Mouse (Mus musculus): Measurements from ENCODE around the gene Ephb1. TPM values are rescaled to one million over a fixed set of nuclear protein-coding genes. Genes with fewer than 3 reads are reported as not detected.
A peak's percentile ranks its signal among the peaks of the same experiment; 100 is the strongest.

Gene Ephb1
- total RNA-seq, 2 experiments from 2014 or later: 15.5 to 22.4 TPM

- intact Hi-C loops (cut with DNase I): no loop called here
- no peak for DNase-seq
Measured at GRCm38 (mm10) chr9:102085477-102085876, 269.0 kb downstream of the Ephb1 start.

GRCm38 (mm10) chr9:102080934-102081333, 273.6 kb downstream of the Ephb1 start:
- intact Hi-C loops (cut with DNase I): no loop called here

GRCm38 (mm10) chr9:102079151-102079550, 275.3 kb downstream of the Ephb1 start:
- DNase-seq: no peak
- intact Hi-C loops (cut with DNase I): no loop called here

More at GRCm38 (mm10) chr9:102080934-102081333, 273.6 kb downstream of the Ephb1 start:
- DNase-seq: no peak

DNA sequence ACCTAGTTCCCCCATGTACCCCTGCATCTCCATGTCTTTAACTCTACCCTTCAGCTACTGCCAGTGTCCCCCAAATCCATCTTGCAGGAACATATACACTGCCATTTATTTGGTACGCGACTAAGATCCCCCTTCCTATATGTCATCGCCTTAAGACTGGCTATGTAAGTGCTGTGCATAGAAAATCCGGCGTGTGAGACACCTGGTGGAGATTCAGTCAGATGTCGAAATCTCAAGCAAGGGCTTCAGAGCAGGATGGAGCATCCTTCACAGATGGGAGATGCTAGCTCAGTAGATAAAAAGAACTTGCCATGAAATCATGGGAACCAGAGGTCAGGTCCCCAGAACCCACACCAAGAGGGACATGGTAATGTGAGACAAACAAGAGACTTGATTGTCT, 276.3 kb downstream of the Ephb1 start:
- intact Hi-C loops (cut with DNase I): no loop called here
- DNase-seq: no peak

DNA sequence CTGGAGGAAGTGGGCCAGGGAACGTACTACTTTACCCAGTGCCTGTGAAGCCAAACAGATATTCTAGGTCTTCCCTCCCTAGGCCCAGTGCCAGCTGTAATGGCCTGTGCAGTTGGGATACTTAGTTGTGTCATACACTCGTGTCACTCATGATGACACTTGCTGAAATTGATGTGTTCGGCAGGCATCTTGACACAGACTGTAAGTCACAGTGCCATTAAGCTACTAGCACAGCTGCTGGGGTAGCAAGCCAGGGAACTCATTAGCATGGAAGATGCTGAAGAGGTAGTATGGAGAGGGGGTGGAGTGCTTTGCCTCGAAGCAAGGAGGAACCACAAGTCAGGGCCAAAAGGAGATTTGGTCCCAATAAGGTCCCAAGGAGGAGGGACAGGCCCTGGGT, 279.0 kb downstream of the Ephb1 start:
- intact Hi-C loops (cut with DNase I): no loop called here

GRCm38 (mm10) chr9:102073404-102073803, 281.1 kb downstream of the Ephb1 start:
- intact Hi-C loops (cut with DNase I): no loop called here
- no peak for DNase-seq

More for the DNA sequence above, 279.0 kb downstream of the Ephb1 start:
- DNase-seq: no peak

GRCm38 (mm10) chr9:102069151-102069882, 285.2 kb downstream of the Ephb1 start:
- intact Hi-C loops (cut with DNase I): no loop called here
- DNase-seq: no peak

DNA sequence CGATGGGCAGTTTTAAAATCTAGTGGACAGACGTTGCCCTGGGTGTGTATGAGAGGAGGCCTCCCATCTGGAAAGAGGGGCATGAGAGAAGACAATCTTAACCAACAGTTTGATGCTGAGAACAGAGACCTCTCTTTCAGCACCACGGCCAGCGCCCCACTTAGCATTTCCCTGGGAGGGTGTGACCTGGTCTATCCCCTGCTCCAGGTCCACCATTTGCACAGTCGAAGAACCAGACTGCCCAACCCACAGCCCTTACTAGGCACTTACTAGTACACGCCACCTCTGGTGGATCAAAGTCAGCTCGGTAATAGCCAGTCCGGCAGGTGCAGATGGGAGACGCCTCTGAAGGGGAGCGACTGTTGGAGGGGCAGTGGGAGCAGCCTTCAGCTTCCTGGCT, 287.9 kb downstream of the Ephb1 start:
- intact Hi-C loops (cut with DNase I): no loop called here
- no peak for DNase-seq

- DNase-seq: no peak
- intact Hi-C loops (cut with DNase I): no loop called here
Measured at GRCm38 (mm10) chr9:102045886-102046285, 308.6 kb downstream of the Ephb1 start.

DNA sequence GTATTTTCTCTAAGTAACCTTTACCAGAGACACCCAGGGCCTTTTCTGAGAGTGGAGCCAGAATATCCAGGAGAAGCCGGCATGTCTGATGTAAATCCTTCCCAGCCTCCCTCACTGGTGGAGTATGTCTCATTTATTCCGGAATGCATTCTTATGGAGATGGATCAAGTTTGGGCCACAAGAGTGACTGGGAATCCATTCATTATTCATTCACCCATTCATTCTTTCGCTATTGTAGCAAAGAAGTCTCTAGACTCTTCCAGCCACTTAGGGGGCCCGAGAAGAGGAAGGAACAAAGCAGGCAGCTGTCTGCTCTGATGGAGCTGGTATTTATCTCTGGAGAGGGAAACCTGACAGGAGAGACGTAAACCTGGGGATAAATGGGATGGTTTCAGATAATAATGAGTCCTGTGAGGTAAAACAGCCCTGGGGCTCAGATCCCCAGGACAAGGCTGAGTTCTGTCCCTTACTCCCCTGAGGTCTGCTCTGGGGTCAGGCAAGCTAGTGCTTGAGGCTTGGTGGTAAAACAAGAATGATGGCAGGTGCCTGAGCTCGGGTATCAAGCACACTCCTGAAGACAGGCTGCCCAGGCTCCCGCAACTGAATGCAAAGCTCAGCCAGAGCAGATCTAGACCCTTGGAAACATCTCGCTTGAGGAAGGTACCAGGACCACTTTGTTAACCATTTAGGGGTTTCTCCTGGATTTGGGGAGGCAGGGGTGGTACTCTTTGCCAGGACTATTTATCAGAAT, 309.2 kb downstream of the Ephb1 start:
- intact Hi-C loops (cut with DNase I): no loop called here
- no peak for DNase-seq

GRCm38 (mm10) chr9:102039011-102039733, 315.3 kb downstream of the Ephb1 start:
- intact Hi-C loops (cut with DNase I): loop anchor here (10.0 kb wide), 1 partner anchor 316 kb away; the partner anchor contains the start of gene Ephb1

DNA sequence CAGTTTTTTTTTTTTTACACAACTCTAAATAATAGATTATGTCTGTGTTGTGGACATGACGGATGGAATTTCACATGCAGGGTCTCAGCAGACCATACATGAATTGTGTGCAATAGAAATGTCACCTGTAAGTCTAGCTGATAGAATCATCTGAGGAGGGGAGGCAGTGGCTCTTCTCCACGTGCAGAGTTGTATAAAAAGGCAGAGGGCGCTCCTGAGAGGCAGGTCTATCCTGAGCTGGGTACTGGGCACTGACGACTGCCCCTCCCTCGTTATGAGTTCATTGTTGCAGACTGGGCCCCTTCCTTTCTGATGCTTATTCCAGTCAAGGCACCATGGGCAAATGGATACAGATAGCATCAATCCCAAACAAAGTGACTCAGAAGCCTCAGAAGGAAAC, 318.4 kb downstream of the Ephb1 start:
- intact Hi-C loops (cut with DNase I): loop anchor here (10.0 kb wide), 1 partner anchor 319 kb away; the partner anchor contains the start of gene Ephb1
- DNase-seq: no peak

More at GRCm38 (mm10) chr9:102039011-102039733, 315.3 kb downstream of the Ephb1 start:
- DNase-seq: no peak

DNA sequence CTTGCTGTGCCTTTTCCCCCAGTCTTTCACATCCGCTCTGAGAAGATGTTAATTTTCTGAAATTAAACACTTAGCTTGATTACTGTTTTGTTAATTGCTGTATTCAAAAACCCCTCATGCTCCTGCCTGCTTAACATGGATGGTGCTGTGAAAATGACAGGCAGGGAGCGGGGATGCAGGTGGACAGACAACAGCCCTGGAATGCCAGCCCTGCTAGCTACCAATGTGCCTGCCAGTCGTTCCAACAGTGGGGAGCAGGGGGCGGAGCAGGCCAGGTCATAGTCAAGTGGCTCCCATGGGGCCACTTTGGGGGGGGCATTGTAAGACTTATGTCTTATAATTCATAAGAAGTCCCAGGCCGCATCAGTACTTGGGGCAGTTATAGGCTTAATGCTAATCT, 321.3 kb downstream of the Ephb1 start:
- no peak for DNase-seq
- intact Hi-C loops (cut with DNase I): loop anchor here (10.0 kb wide), 1 partner anchor 322 kb away; the partner anchor contains the start of gene Ephb1

DNA sequence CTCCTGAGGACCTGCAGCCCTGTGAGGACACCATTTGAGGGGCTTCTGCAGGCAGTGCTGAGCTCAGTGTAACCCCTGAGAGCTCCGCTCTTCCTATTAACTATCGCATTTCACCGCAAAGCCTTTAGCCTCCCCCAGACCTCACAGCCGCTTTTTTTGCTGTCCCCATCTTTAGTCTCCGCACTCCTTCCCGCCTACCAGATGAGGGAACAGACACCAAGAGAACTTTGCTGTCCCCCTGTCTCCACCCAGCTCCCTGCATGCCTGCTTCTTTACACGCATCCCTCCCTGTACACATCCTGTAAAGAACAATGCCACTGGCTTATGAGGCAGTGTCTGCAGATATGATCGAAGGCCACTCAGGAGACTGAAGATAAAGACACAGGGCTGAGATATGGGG, 322.1 kb downstream of the Ephb1 start:
- DNase-seq: no peak
- intact Hi-C loops (cut with DNase I): loop anchor here (10.0 kb wide), 1 partner anchor 322 kb away; the partner anchor contains the start of gene Ephb1

DNA sequence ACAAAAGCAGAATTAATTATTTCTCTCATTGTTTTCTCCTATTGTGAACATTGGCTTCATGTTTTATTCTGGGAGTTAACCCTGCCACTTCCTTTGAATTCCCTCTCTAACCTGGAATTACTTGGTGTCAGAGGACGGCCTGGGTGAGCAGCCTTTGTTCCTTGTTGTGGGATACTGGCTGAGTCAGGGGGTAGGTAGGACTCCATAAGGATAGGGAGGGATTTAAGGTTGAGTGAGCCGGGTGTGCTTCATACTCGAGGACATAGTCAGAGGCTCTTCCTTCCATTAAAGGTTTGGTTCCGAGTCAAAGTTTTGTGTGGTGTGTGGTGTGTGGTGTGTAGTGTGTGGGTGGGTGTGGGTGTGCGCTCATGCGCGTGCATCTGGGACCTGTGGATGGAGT, 324.8 kb downstream of the Ephb1 start:
- intact Hi-C loops (cut with DNase I): loop anchor here (10.0 kb wide), 1 partner anchor 325 kb away; the partner anchor contains the start of gene Ephb1

DNA sequence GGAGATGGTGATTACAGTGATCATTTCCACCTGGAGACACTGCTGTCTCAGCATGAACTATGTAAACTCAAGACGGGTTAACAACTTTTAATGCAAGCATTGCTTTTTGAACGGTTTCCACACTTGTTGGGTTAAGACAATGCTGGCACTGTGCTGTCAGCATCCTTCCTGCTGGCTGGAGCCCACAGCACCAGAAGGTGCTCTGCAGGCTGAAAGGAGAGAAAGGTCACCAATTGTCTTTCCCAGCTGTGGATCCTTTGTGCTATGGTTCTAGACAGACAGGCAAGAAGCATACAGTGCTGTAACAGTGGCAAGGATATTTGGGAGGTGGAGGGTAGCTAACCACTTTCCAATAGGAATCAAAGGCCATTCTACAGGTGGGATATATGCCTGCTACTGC, 328.4 kb downstream of the Ephb1 start:
- intact Hi-C loops (cut with DNase I): no loop called here
- DNase-seq: no peak

More for the DNA sequence above, 324.8 kb downstream of the Ephb1 start:
- DNase-seq: no peak

DNA sequence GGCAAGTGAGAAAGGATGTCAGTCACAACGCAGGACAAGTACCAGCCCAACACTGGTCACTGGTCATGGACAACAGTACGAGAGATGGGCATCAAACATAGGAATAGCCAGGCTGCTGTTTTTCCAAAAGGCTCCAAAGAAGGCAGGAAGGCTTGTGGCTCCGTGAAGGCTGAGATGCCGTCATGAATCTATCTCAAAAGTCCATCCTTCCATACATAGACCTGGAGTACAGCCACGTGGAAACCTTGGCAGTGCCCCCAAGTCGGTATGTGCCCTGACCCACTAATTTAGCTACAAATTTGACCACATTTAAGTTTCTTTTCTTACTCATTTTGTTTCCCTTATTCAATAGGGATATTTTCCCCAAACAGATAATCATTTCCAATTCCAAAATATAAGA, 329.4 kb downstream of the Ephb1 start:
- DNase-seq: no peak
- intact Hi-C loops (cut with DNase I): no loop called here

DNA sequence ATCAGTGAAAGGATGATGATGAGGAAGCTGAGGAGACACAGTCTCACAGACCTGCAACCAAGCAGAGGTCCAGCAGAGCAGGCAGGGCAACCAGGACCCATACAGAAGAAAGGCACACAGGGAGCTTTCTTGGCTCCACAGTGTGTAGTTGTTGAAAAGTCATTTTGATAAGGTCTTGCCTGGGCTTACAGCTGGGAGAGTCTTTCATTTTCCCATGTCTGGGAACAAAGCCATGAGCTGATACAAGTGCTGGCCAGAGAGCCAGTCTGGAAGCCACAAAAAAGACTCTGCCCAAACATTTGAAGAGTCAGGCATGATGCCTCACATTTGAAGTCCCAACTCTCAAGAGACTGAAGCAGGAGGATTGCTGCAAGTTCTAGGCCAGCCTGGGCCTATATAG, 339.0 kb downstream of the Ephb1 start:
- peak in 1 of 2 experiments; percentile 16 for DNase-seq
- intact Hi-C loops (cut with DNase I): no loop called here

DNA sequence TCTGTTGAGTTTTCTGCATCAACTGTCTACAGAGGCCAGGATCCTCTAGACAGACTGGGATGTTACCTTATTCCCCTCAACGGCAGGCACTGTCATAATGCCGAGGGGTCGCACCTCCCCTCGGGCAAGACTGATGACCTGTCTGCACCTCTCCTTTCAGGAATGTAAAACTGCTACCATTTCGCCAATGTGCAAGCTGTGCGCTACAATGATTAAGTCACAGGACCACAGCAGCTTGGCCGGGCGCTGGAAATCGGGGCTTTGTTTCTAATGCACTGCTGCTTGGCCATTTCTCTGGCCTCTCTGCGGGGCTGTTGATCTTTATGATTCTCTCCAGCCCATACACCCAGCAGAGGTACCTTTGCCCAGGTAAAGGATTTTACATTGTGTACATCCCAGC, 346.8 kb downstream of the Ephb1 start:
- DNase-seq: no peak
- intact Hi-C loops (cut with DNase I): loop anchor here (2.0 to 5.0 kb wide), 2 partner anchors 315 to 693 kb away; no protein-coding TSS in a partner anchor

DNA sequence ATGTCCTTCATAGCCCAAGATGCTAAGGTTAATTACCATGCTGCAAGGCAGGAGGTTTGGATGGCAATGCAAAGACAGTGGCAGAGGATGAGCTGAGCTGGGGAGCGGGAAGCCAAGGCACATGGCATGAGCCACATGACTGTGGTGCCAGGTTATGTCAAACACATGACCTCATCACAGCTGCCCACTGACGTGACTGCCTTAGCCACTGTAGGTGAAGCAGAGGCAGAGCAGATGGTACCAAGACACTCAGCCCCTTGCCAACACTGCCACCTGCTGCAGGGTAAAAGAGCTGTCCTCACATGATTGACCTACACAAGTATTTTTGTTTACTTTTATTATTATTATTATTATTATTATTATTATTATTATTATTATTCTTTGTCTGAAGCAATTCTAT, 348.0 kb downstream of the Ephb1 start:
- intact Hi-C loops (cut with DNase I): loop anchor here (2.0 to 5.0 kb wide), 2 partner anchors 314 to 692 kb away; no protein-coding TSS in a partner anchor
- DNase-seq: peak; percentile 10 to 31

DNA sequence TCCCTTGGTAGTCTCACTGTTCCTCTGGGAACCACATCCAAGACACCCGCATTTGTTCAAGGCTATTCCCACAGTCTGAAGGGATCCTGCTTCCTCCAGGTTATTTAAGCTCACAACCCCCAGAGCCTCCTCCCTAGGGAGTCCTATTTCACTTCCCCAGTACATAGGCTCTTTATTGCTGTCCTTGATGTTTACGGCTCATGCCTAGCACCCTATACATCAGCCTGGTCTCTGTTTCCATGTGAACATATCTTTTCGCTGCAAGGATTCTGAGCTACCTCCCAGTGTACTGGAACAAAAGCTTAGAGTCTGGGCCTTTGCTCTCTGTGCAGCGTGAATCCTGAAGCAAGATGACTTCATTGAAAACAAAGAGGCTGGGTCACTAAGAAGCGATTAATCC, 351.6 kb downstream of the Ephb1 start:
- intact Hi-C loops (cut with DNase I): no loop called here
- no peak for DNase-seq
